Mouse (Mus musculus) ES-E14 (cell line): ENCODE measurements at regions not wholly inside any gene's neighbourhood (a gene's known extent, or its start where the extent isn't known, plus 50 kb on each side); places are given as distances from the start of the nearest gene placed in this dataset.

Experiments used
- CHD2 ChIP-seq: IDR thresholded peaks from 2 replicates; pipeline ENCODE4 v1.6.1; 2014; ENCODE audit warnings: mild to moderate bottlenecking, low read depth, low read length, inconsistent platforms
- ZNF384 ChIP-seq: IDR thresholded peaks from 2 replicates; pipeline ENCODE4 v1.6.1; 2012; ENCODE audit warnings: low read depth, low read length, inconsistent platforms

- TF ChIP-seq ZNF384 (no peak), CHD2 (no peak)
These were observed 558.8 kb upstream of the Map3k7 start for GRCm38 (mm10) chr4:31404840-31405714.
